Mouse (Mus musculus) midbrain, embryonic 16.5 days (tissue): ENCODE measurements around the gene Imp3. TPM values are rescaled to one million over a fixed set of nuclear protein-coding genes. Genes with fewer than 3 reads are reported as not detected.
"Not testable (repeated sequence)": the region's sequence is repeated elsewhere in the genome, so short reads cannot be mapped to it uniquely, and the experiment has no call there.

Source experiments
- ATAC-seq: fragments of 200-750 bp; cut with Nextera tagmentation; 2 replicates; pipeline ENCODE4 v1.8.0; 2017; ENCODE audit warnings: moderate TSS enrichment
- H3K27ac ChIP-seq: fragments of 300-500 bp; sonication (generic); 2 replicates; pipeline ENCODE4 v1.5.1; 2014; ENCODE audit warnings: mild to moderate bottlenecking, low read length, mixed read lengths
- H3K27me3 ChIP-seq: fragments of 300-500 bp; sonication (generic); 2 replicates; pipeline ENCODE4 v1.6.1; 2014; ENCODE audit warnings: low read depth, low read length, mixed read lengths; ENCODE audit not compliant: control insufficient read depth, insufficient read depth
- H3K36me3 ChIP-seq: fragments of 300-500 bp; sonication (generic); 2 replicates; pipeline ENCODE4 v1.6.1; 2014; ENCODE audit warnings: mild to moderate bottlenecking, low read length, moderate library complexity, mixed read lengths; ENCODE audit not compliant: control insufficient read depth, insufficient read depth
- H3K4me1 ChIP-seq: fragments of 300-500 bp; sonication (generic); 2 replicates; pipeline ENCODE4 v1.6.1; 2014; ENCODE audit warnings: mild to moderate bottlenecking, low read length, mixed read lengths; ENCODE audit not compliant: control insufficient read depth, insufficient read depth
- H3K4me2 ChIP-seq: fragments of 300-500 bp; sonication (generic); 2 replicates; pipeline ENCODE4 v1.6.1; 2014; ENCODE audit warnings: mild to moderate bottlenecking, low read length, mixed read lengths
- H3K4me3 ChIP-seq: fragments of 300-500 bp; sonication (generic); 2 replicates; pipeline ENCODE4 v1.5.1; 2014; ENCODE audit warnings: low read depth, mild to moderate bottlenecking, low read length, moderate library complexity, mixed read lengths
- H3K9ac ChIP-seq: fragments of 300-500 bp; sonication (generic); 2 replicates; pipeline ENCODE4 v1.6.1; 2014; ENCODE audit warnings: low read depth, low read length, mixed read lengths
- H3K9me3 ChIP-seq: fragments of 300-500 bp; sonication (generic); replicated peaks from 2 replicates; pipeline ENCODE4 v1.6.1; 2014; ENCODE audit warnings: mild to moderate bottlenecking, low read length, mixed read lengths; ENCODE audit not compliant: control insufficient read depth, poor library complexity, severe bottlenecking
- WGBS: fragments of 180-500 bp; shearing (Covaris S2); extraction: QIAGEN DNeasy Blood & Tissue Kit; methylation state at CpG from one replicate; pipeline ENCODE4 v1.1.7; 2014; 5-methylcytosine and 5-hydroxymethylcytosine counted together
- polyA plus RNA-seq: library from polyadenylated mRNA; unstranded; fragments of >200 nt; fragmentation: Nextera tagmentation; extraction: Ambion mirVana; gene quantifications from 2 replicates; pipeline ENCODE4 v1.2.1, GENCODE M21; 2015

Gene Imp3
- polyA plus RNA-seq, 1 experiment from 2014 or later: 66.9 TPM

GRCm38 (mm10) chr9:56926387-56926786 is 10.9 kb upstream of the Imp3 start:
- no peaks in the 10 kb centered on the region for H3K36me3 ChIP-seq
- WGBS: 80% methylated on average over 10 of the region's 10 CpGs
- ATAC-seq: no peak
- peaks cover 17% of the 10 kb centered on the region for H3K4me1 ChIP-seq
- no peaks in the 10 kb centered on the region for H3K9me3 ChIP-seq
- no peak overlapping the region for H3K9ac ChIP-seq
- H3K27me3 ChIP-seq: peaks cover 11% of the 10 kb centered on the region
- H3K27ac ChIP-seq: no peak overlapping the region
- H3K4me2 ChIP-seq: peak overlapping the region; percentile 97
- no peak overlapping the region for H3K4me3 ChIP-seq

- Histone ChIP-seq H3K27ac (peak overlapping the region; percentile 63), H3K27me3 (peaks cover 11% of the 10 kb centered on the region), H3K36me3 (no peaks in the 10 kb centered on the region), H3K9ac (peak overlapping the region; percentile 65), H3K4me3 (peak overlapping the region; percentile 63), H3K4me2 (peak overlapping the region; percentile 97), H3K4me1 (peaks cover 17% of the 10 kb centered on the region), H3K9me3 (no peaks in the 10 kb centered on the region)
- ATAC-seq: 0 out of 2 replicates have a peak, but pooled peaks have one; percentile 20
- under 1% methylated on average over 35 of the region's 35 CpGs for WGBS
Observed at GRCm38 (mm10) chr9:56927191-56928012, 9.9 kb upstream of the Imp3 start.

GRCm38 (mm10) chr9:56928041-56928811 is 9.0 kb upstream of the Imp3 start, which contains the start of gene Snx33:
TSS of gene Snx33 (minus strand) at chr9:56928371.
- peaks cover 11% of the 10 kb centered on the region for H3K27me3 ChIP-seq
- H3K9me3 ChIP-seq: no peaks in the 10 kb centered on the region
- peak; percentile 81 for ATAC-seq
- H3K36me3 ChIP-seq: no peaks in the 10 kb centered on the region
- H3K4me3 ChIP-seq: peak within 1 kb of the TSS; percentile 63
- H3K4me2 ChIP-seq: peak within 1 kb of the TSS; percentile 97
- H3K27ac ChIP-seq: peak within 1 kb of the TSS; percentile 63
- H3K4me1 ChIP-seq: peaks cover 17% of the 10 kb centered on the region
- H3K9ac ChIP-seq: peak within 1 kb of the TSS; percentile 65
- WGBS: under 1% methylated on average over 46 of the region's 50 CpGs

- Histone ChIP-seq H3K27ac (no peak overlapping the region), H3K4me2 (no peak overlapping the region), H3K27me3 (peaks cover 11% of the 10 kb centered on the region), H3K4me1 (peaks cover 12% of the 10 kb centered on the region), H3K9me3 (no peaks in the 10 kb centered on the region), H3K4me3 (no peak overlapping the region), H3K36me3 (no peaks in the 10 kb centered on the region), H3K9ac (no peak overlapping the region)
- 73% methylated on average over 4 of the region's 4 CpGs for WGBS
- ATAC-seq: no peak
Observed at GRCm38 (mm10) chr9:56929496-56929895, 7.8 kb upstream of the Imp3 start.

- H3K9ac ChIP-seq: no peak overlapping the region
- H3K4me2 ChIP-seq: no peak overlapping the region
- no peak overlapping the region for H3K4me3 ChIP-seq
- no peaks in the 10 kb centered on the region for H3K36me3 ChIP-seq
- peaks cover 9% of the 10 kb centered on the region for H3K4me1 ChIP-seq
- 72% methylated on average over 1 of the region's 1 CpGs for WGBS
- no peaks in the 10 kb centered on the region for H3K9me3 ChIP-seq
- no peak for ATAC-seq
- H3K27me3 ChIP-seq: peaks cover 11% of the 10 kb centered on the region
- no peak overlapping the region for H3K27ac ChIP-seq
Observed at GRCm38 (mm10) chr9:56930556-56930955, 6.7 kb upstream of the Imp3 start.

GRCm38 (mm10) chr9:56936861-56937222 is 433 bp upstream of the Imp3 start:
- Histone ChIP-seq H3K4me2 (peak overlapping the region; percentile 57), H3K4me3 (peak overlapping the region; percentile 79), H3K27ac (no peak overlapping the region), H3K9me3 (no peaks in the 10 kb centered on the region), H3K36me3 (no peaks in the 10 kb centered on the region), H3K9ac (no peak overlapping the region), H3K27me3 (no peaks in the 10 kb centered on the region), H3K4me1 (peaks cover 19% of the 10 kb centered on the region)
- ATAC-seq: peak; percentile 8; the same call in 1 of the 2 replicates
- 17% methylated on average over 6 of the region's 6 CpGs for WGBS

- no peak for ATAC-seq
- H3K36me3 ChIP-seq: no peaks in the 10 kb centered on the region
- peak overlapping the region; percentile 87; the same call in 1 of the 2 replicates for H3K27ac ChIP-seq
- H3K4me2 ChIP-seq: peak overlapping the region; percentile 94
- H3K4me1 ChIP-seq: peaks cover 19% of the 10 kb centered on the region
- H3K4me3 ChIP-seq: peak overlapping the region; percentile 79
- 7% methylated on average over 7 of the region's 7 CpGs for WGBS
- H3K9me3 ChIP-seq: no peaks in the 10 kb centered on the region
- peak overlapping the region; percentile 84 for H3K9ac ChIP-seq
- no peaks in the 10 kb centered on the region for H3K27me3 ChIP-seq
Observed at GRCm38 (mm10) chr9:56938374-56938773, 1.1 kb downstream of the Imp3 start.

GRCm38 (mm10) chr9:56947481-56947880 is 10.2 kb downstream of the Imp3 start:
- not testable (repeated sequence) for H3K9ac ChIP-seq, H3K4me3 ChIP-seq, H3K4me2 ChIP-seq, H3K27ac ChIP-seq, ATAC-seq, H3K9me3 ChIP-seq, H3K36me3 ChIP-seq, H3K27me3 ChIP-seq
- peaks cover 11% of the 10 kb centered on the region for H3K4me1 ChIP-seq
- 29% methylated on average over 3 of the region's 3 CpGs for WGBS

- 92% methylated on average over 5 of the region's 5 CpGs for WGBS
- peaks cover 11% of the 10 kb centered on the region for H3K4me1 ChIP-seq
- H3K4me2 ChIP-seq, H3K9me3 ChIP-seq, H3K36me3 ChIP-seq, ATAC-seq, H3K27ac ChIP-seq, H3K4me3 ChIP-seq, H3K9ac ChIP-seq, H3K27me3 ChIP-seq: not testable (repeated sequence)
Observed at GRCm38 (mm10) chr9:56948699-56949098, 11.4 kb downstream of the Imp3 start.
